Mouse (Mus musculus): Measurements from ENCODE around the gene Gm21028.
"Not testable (repeated sequence)": the region's sequence is repeated elsewhere in the genome, so short reads cannot be mapped to it uniquely, and the experiment has no call there.

The Gm21028 gene

DNA sequence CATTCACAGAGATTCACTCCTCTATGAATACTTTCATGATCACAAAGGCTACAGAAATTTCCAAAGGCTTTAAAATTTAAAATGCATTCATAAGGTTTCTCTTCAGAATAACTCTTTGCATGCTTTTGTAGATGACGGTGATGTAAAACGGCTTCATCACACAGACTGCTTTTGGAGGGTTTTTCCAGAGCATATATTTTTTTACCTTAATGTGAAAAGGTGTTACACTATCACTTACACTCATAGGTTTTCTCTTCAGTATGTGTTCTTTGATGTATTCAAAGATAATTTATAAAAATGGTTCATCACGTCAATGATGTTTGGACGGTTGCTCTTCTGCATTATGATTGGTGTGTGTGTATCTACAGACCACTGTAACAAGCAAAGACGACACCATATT is at the start of gene Gm21028:
TSS of gene Gm21028 (minus strand) at position 101 of the 400 bp plus-strand sequence.
- DNase-seq (ENCODE audit: low spot score), result no peak

GRCm38 (mm10) chr7:42595666-42596065 is 17.3 kb upstream of the Gm21028 start:
- DNase-seq (ENCODE audit: low spot score), result not testable (repeated sequence)

DNA sequence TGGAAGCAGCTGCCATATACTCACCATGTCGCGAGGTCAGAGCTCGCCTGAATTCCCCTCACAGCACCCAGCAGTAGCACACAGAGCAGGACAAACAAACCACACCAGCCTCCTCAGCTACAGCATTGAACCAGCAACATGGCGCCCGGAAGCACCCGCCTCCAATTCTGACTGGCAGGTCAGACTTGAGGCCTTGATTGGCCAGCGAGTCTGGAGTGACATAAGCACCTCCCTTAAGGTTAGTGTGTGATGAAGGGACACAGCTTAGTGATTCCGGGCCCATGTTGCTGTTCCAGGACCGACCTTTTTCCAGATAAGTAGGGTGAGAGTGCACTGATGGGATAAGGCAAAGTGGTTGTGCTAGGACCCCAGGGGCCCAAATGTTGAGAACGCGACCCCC is 14.0 kb upstream of the Gm21028 start, which contains the start of gene Zfp977:
TSS of gene Zfp977 (minus strand) at position 135 of the 400 bp plus-strand sequence.
- peak; percentile 63 for DNase-seq (ENCODE audit: low spot score)

DNA sequence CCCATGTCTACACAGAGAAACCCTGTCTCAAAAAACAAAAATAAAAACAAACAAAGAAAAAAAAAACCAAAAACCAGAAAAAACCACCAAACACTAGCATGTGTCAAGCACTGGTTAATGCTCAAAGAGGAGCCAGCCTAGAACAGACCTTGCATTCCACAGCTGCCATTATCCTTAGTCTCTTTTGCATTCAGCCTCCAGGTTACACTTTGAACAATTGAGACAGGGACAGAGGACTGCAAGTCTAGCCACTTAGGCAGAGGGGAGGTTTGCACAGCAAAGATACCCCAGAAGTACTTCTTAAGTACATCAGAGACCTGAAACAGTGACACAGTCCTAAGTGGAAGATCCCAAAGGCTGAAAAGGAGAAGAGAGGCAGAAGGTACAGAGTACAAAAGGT is 12.9 kb upstream of the Gm21028 start:
- not testable (repeated sequence) for DNase-seq (ENCODE audit: low spot score)

GRCm38 (mm10) chr7:42551766-42552165 is 26.6 kb downstream of the Gm21028 start:
- no peak for DNase-seq (ENCODE audit: low spot score)
